ENCODE assay signal across 24 mouse cellular contexts in genomic region chr15:103180406-103180805, GRCm38 (mm10). TPM values are rescaled to one million over a fixed set of nuclear protein-coding genes. Genes with fewer than 3 reads are reported as not detected.
DNase-seq lines count a peak whose midpoint lies in the region; ATAC-seq and TF ChIP-seq lines count a peak whose summit lies in the region.
"Had no signal": no experiment of that assay in that cellular context is flagged by ENCODE, and none has a peak within 500 bp of the region (broad histone marks: within the 10 kb centered on the region; RNA-seq: fewer than 3 reads in every experiment).

No protein-coding gene starts in this region.

- H3K9me3 ChIP-seq in forebrain, embryonic 11.5 days (ENCODE audit: control insufficient read depth, low read length) = no peaks in the 10 kb centered on the region
- H3K9me3 ChIP-seq in forebrain, embryonic 15.5 days = no peaks in the 10 kb centered on the region
- H3K9me3 ChIP-seq in intestine, embryonic 14.5 days (ENCODE audit: control insufficient read depth, low read length) = no peaks in the 10 kb centered on the region
- no peaks in the 10 kb centered on the region for H3K9me3 ChIP-seq in intestine, postnatal 0 days (ENCODE audit: control insufficient read depth)
- no peaks in the 10 kb centered on the region for H3K9me3 ChIP-seq in CH12.LX (replicated peaks; ENCODE audit: low read length)
- H3K9me3 ChIP-seq: embryonic facial prominence, embryonic 13.5 days; embryonic facial prominence, embryonic 15.5 days; forebrain, embryonic 12.5 days had no signal

- no peak overlapping the region for H3K27ac ChIP-seq in forebrain, embryonic 11.5 days (ENCODE audit: low read depth, low read length)
- H3K27ac ChIP-seq in forebrain, embryonic 15.5 days (replicated peaks) = no peak overlapping the region
- H3K27ac ChIP-seq in intestine, embryonic 14.5 days (ENCODE audit: low read depth) = no peak overlapping the region
- no peak overlapping the region for H3K27ac ChIP-seq in intestine, postnatal 0 days (ENCODE audit: low read depth, low read length)
- no peak overlapping the region for H3K27ac ChIP-seq in CH12.LX (ENCODE audit: insufficient read depth, low read depth)
- H3K27ac ChIP-seq: embryonic facial prominence, embryonic 13.5 days; embryonic facial prominence, embryonic 15.5 days; forebrain, embryonic 12.5 days had no signal

- no peak overlapping the region for H3K4me3 ChIP-seq in forebrain, embryonic 11.5 days (ENCODE audit: low read depth, low read length)
- no peak overlapping the region for H3K4me3 ChIP-seq in forebrain, embryonic 15.5 days
- no peak overlapping the region for H3K4me3 ChIP-seq in intestine, embryonic 14.5 days (ENCODE audit: low read depth, low read length)
- H3K4me3 ChIP-seq in intestine, postnatal 0 days (ENCODE audit: low read depth, low read length) = no peak overlapping the region
- no peak overlapping the region for H3K4me3 ChIP-seq in CH12.LX (replicated peaks in 1 of 3; ENCODE audit: low read depth in 2 of 3, low read length in 2 of 3, poor library complexity in 1 of 3)
- H3K4me3 ChIP-seq: embryonic facial prominence, embryonic 13.5 days; embryonic facial prominence, embryonic 15.5 days; erythroblast, embryonic 14.5 days; forebrain, embryonic 12.5 days had no signal

- ATAC-seq in forebrain, embryonic 11.5 days (replicated peaks; ENCODE audit: low FRiP score) = no peak
- ATAC-seq in forebrain, embryonic 15.5 days (replicated peaks) = no peak
- no peak for ATAC-seq in intestine, embryonic 14.5 days (replicated peaks; ENCODE audit: low FRiP score, low TSS enrichment, low read depth)
- ATAC-seq in intestine, postnatal 0 days = no peak
- ATAC-seq: CD4-positive, CD25-positive, alpha-beta regulatory T cell, adult 4 months; forebrain, embryonic 14.5 days had no signal

- peak; percentile 21 for DNase-seq in forebrain, embryonic 11.5 days (ENCODE audit: low spot score)
- DNase-seq in intestine, embryonic 14.5 days (ENCODE audit: low spot score) = peak; percentile 47
- DNase-seq in A20 (ENCODE audit: low read depth, low spot score) (peak; percentile 85), CH12.LX (ENCODE audit: extremely low read depth) (no peak)
- DNase-seq in gastrocnemius, postnatal 10 days = no peak
- DNase-seq: adrenal gland, adult 2 months; adrenal gland, postnatal 10 days; adrenal gland, postnatal 25 days; B cell, adult 2 months; cerebellum, adult 11 months; cerebellum, adult 18-20 months; cerebellum, adult 8-10 months; cerebellum, adult 9-11 months; cerebellum, postnatal 14 days; cerebellum, postnatal 36 days; embryo, embryonic 11 days had no signal

- TF ChIP-seq RAD21 in CH12.LX (IDR thresholded peaks at IDR 0.05; ENCODE audit: low read depth, low read length) = no peak

- no peak overlapping the region for H3K4me2 ChIP-seq in forebrain, embryonic 11.5 days (ENCODE audit: low read depth, low read length, severe bottlenecking)
- H3K4me2 ChIP-seq in forebrain, embryonic 15.5 days (replicated peaks) = no peak overlapping the region
- H3K4me2 ChIP-seq in intestine, embryonic 14.5 days (ENCODE audit: low read length) = no peak overlapping the region
- H3K4me2 ChIP-seq in intestine, postnatal 0 days (replicated peaks; ENCODE audit: low read depth) = no peak overlapping the region
- no peak overlapping the region for H3K4me2 ChIP-seq in CH12.LX (ENCODE audit: insufficient read depth, low read depth, poor library complexity, severe bottlenecking)
- H3K4me2 ChIP-seq: embryonic facial prominence, embryonic 13.5 days; embryonic facial prominence, embryonic 15.5 days; forebrain, embryonic 12.5 days had no signal

- H3K36me3 ChIP-seq in forebrain, embryonic 11.5 days (ENCODE audit: control insufficient read depth, insufficient read depth, low read length) = no peaks in the 10 kb centered on the region
- no peaks in the 10 kb centered on the region for H3K36me3 ChIP-seq in forebrain, embryonic 15.5 days
- no peaks in the 10 kb centered on the region for H3K36me3 ChIP-seq in intestine, embryonic 14.5 days (ENCODE audit: control insufficient read depth, insufficient read depth, low read length)
- no peaks in the 10 kb centered on the region for H3K36me3 ChIP-seq in intestine, postnatal 0 days (ENCODE audit: control insufficient read depth, insufficient read depth)
- H3K36me3 ChIP-seq in CH12.LX (replicated peaks in 1 of 2; ENCODE audit: control insufficient read depth in 1 of 2, insufficient read depth in 1 of 2, low read length in 1 of 2) = no peaks in the 10 kb centered on the region
- H3K36me3 ChIP-seq: embryonic facial prominence, embryonic 13.5 days; embryonic facial prominence, embryonic 15.5 days; forebrain, embryonic 12.5 days had no signal

- peaks cover 73% of the 10 kb centered on the region for H3K27me3 ChIP-seq in forebrain, embryonic 11.5 days (ENCODE audit: control insufficient read depth, insufficient read depth, low read length)
- H3K27me3 ChIP-seq in forebrain, embryonic 15.5 days = peaks cover 80% of the 10 kb centered on the region
- peaks cover 51% of the 10 kb centered on the region for H3K27me3 ChIP-seq in intestine, embryonic 14.5 days (replicated peaks; ENCODE audit: control insufficient read depth, insufficient read depth, low read length)
- peaks cover 72% of the 10 kb centered on the region for H3K27me3 ChIP-seq in intestine, postnatal 0 days (replicated peaks; ENCODE audit: control insufficient read depth, insufficient read depth, low read length)
- peaks cover 61% of the 10 kb centered on the region for H3K27me3 ChIP-seq in CH12.LX (replicated peaks)

- TF ChIP-seq POLR2A in CH12.LX (IDR thresholded peaks at IDR 0.05; ENCODE audit: low read depth, low read length) = no peak

- H3K9ac ChIP-seq in forebrain, embryonic 11.5 days (ENCODE audit: low read length) = no peak overlapping the region
- H3K9ac ChIP-seq in forebrain, embryonic 15.5 days (replicated peaks) = no peak overlapping the region
- no peak overlapping the region for H3K9ac ChIP-seq in intestine, embryonic 14.5 days (ENCODE audit: low read length)
- H3K9ac ChIP-seq in intestine, postnatal 0 days (ENCODE audit: low read depth, low read length) = no peak overlapping the region
- H3K9ac ChIP-seq in CH12.LX (ENCODE audit: insufficient read depth, low read depth) = no peak overlapping the region
- H3K9ac ChIP-seq: embryonic facial prominence, embryonic 13.5 days; embryonic facial prominence, embryonic 15.5 days; forebrain, embryonic 12.5 days had no signal

- peaks cover 16% of the 10 kb centered on the region; the same call in 1 of the 2 replicates for H3K4me1 ChIP-seq in forebrain, embryonic 11.5 days (replicated peaks; ENCODE audit: control insufficient read depth, insufficient read depth, low read length)
- H3K4me1 ChIP-seq in forebrain, embryonic 15.5 days = peaks cover 24% of the 10 kb centered on the region
- peaks cover 32% of the 10 kb centered on the region for H3K4me1 ChIP-seq in intestine, embryonic 14.5 days (replicated peaks; ENCODE audit: control insufficient read depth, insufficient read depth, low read length)
- peaks cover 7% of the 10 kb centered on the region for H3K4me1 ChIP-seq in intestine, postnatal 0 days (replicated peaks; ENCODE audit: control insufficient read depth, insufficient read depth, low read length)
- H3K4me1 ChIP-seq in CH12.LX (ENCODE audit: control insufficient read depth in 1 of 2, insufficient read depth in 2 of 2) = peaks cover 11 to 52% of the 10 kb centered on the region in 2 experiments

- TF ChIP-seq CTCF in intestine, postnatal 0 days (IDR thresholded peaks at IDR 0.05; ENCODE audit: low read depth) = no peak
- TF ChIP-seq CTCF in CH12.LX (conservative IDR thresholded peaks at IDR 0.05 in 1 of 2, IDR thresholded peaks at IDR 0.05 in 1 of 2; ENCODE audit: low read depth in 2 of 2, low read length in 2 of 2) = no peak

- TF ChIP-seq EP300 in CH12.LX (IDR thresholded peaks at IDR 0.05; ENCODE audit: low read length) = peak; percentile 87

- in situ Hi-C loops in CH12.LX (cut with MboI; ENCODE audit: low pct_ligation_motif_present, low pct_unique_long_range_greater_than_20kb, low sequenced_read_pairs) = no loop called here

- H3K79me2 ChIP-seq in CH12.LX (replicated peaks; ENCODE audit: control insufficient read depth, extremely low read depth, insufficient read depth, poor library complexity, severe bottlenecking) = no peaks in the 10 kb centered on the region

- dilution Hi-C loops in CH12.LX (cut with MboI; ENCODE audit: extremely low pct_ligation_motif_present, extremely low pct_unique_long_range_greater_than_20kb, low sequenced_read_pairs) = no loop called here

TF ChIP-seq in CH12.LX, 34 proteins besides CTCF, POLR2A, EP300 and RAD21 (continues in another document):
- TF ChIP-seq CHD1 (IDR thresholded peaks at IDR 0.05; ENCODE audit: low read depth, low read length) = no peak

RNA-seq across cellular contexts. Expression of gene Smug1, which starts 13.5 kb away (rescaled TPM):
- 20.5 and 23.3 TPM in 2 replicates for polyA plus RNA-seq in forebrain, embryonic 11.5 days (2014; fragmentation: Nextera tagmentation; extraction: Ambion mirVana)
- 24.7 and 26.8 TPM in 2 replicates for polyA plus RNA-seq in forebrain, embryonic 15.5 days (2015; fragmentation: Nextera tagmentation; extraction: Ambion mirVana)
- polyA plus RNA-seq in intestine, embryonic 14.5 days (2014; fragmentation: Nextera tagmentation; extraction: Ambion mirVana) = 21.8 and 23.5 TPM in 2 replicates
- 8.6 and 9.2 TPM in 2 replicates for polyA plus RNA-seq in intestine, postnatal 0 days (2015; fragmentation: Nextera tagmentation; extraction: Ambion mirVana)
- total RNA-seq in CH12.LX (2012; rRNA removed) (7.3 and 7.8 TPM in 2 replicates), CH12.LX (2014; rRNA removed) (9.5 and 9.8 TPM in 2 replicates)
- polyA plus RNA-seq in CH12.LX (2012; ENCODE audit: insufficient read length, low read depth) = 6.1 and 7.3 TPM in 2 replicates
- total RNA-seq in gastrocnemius, postnatal 10 days (2021) = 10 to 100 TPM; 10.5 to 12.2 TPM

RNA-seq across cellular contexts. Expression of gene Cbx5, which starts 59.2 kb away (rescaled TPM):
- polyA plus RNA-seq in forebrain, embryonic 11.5 days (2014; fragmentation: Nextera tagmentation; extraction: Ambion mirVana) = 214 and 221 TPM in 2 replicates
- 134 and 139 TPM in 2 replicates for polyA plus RNA-seq in forebrain, embryonic 15.5 days (2015; fragmentation: Nextera tagmentation; extraction: Ambion mirVana)
- 118 and 123 TPM in 2 replicates for polyA plus RNA-seq in intestine, embryonic 14.5 days (2014; fragmentation: Nextera tagmentation; extraction: Ambion mirVana)
- 24.0 TPM in 2 replicates for polyA plus RNA-seq in intestine, postnatal 0 days (2015; fragmentation: Nextera tagmentation; extraction: Ambion mirVana)
- total RNA-seq in CH12.LX (2012; rRNA removed) = 94.9 and 99.6 TPM in 2 replicates
- 152 and 171 TPM in 2 replicates for total RNA-seq in CH12.LX (2014; rRNA removed)
- 128 and 151 TPM in 2 replicates for polyA plus RNA-seq in CH12.LX (2012; ENCODE audit: insufficient read length, low read depth)
- 10 to 100 TPM; 49.9 to 61.2 TPM for total RNA-seq in gastrocnemius, postnatal 10 days (2021)

RNA-seq across cellular contexts. Expression of gene Hnrnpa1, which starts 59.8 kb away (rescaled TPM):
- 1,395 and 1,473 TPM in 2 replicates for polyA plus RNA-seq in forebrain, embryonic 11.5 days (2014; fragmentation: Nextera tagmentation; extraction: Ambion mirVana)
- 995 and 1,028 TPM in 2 replicates for polyA plus RNA-seq in forebrain, embryonic 15.5 days (2015; fragmentation: Nextera tagmentation; extraction: Ambion mirVana)
- 837 and 906 TPM in 2 replicates for polyA plus RNA-seq in intestine, embryonic 14.5 days (2014; fragmentation: Nextera tagmentation; extraction: Ambion mirVana)
- polyA plus RNA-seq in intestine, postnatal 0 days (2015; fragmentation: Nextera tagmentation; extraction: Ambion mirVana) = 219 and 224 TPM in 2 replicates
- total RNA-seq in CH12.LX (2012; rRNA removed) (635 and 691 TPM in 2 replicates), CH12.LX (2014; rRNA removed) (757 and 802 TPM in 2 replicates)
- 1,746 and 1,799 TPM in 2 replicates for polyA plus RNA-seq in CH12.LX (2012; ENCODE audit: insufficient read length, low read depth)
- total RNA-seq in gastrocnemius, postnatal 10 days (2021) = 100 to 1,000 TPM; 177 to 187 TPM

Comparison
In these comparisons a context has a peak if more than half of its experiments do, and no peak if none do; other contexts are left out.
1. DNase-seq: peak in forebrain, embryonic 11.5 days (single experiment), intestine, embryonic 14.5 days (single experiment) and A20 (single experiment); none in CH12.LX (single experiment) and gastrocnemius, postnatal 10 days (single experiment).